Mouse (Mus musculus): Measurements from ENCODE around the gene Gas2l1.

GRCm38 (mm10) chr11:5101641-5102040, 36.5 kb upstream of the Gas2l1 start:
- TF ChIP-seq HCFC1 (IDR thresholded peaks at IDR 0.05; ENCODE audit: borderline replicate concordance, insufficient read depth, low read length) (no peak), CHD2 (IDR thresholded peaks at IDR 0.05; ENCODE audit: low read depth, low read length) (no peak)

Data from ES-E14 (cell line).